Mouse (Mus musculus) brain, adult 2 months (tissue): ENCODE data around the gene Rbmx.

Source experiments
- DNase-seq: peaks from one replicate; pipeline ENCODE4 v3.0.0; 2011; ENCODE audit warnings: low read depth, low spot score

The Rbmx gene

DNA sequence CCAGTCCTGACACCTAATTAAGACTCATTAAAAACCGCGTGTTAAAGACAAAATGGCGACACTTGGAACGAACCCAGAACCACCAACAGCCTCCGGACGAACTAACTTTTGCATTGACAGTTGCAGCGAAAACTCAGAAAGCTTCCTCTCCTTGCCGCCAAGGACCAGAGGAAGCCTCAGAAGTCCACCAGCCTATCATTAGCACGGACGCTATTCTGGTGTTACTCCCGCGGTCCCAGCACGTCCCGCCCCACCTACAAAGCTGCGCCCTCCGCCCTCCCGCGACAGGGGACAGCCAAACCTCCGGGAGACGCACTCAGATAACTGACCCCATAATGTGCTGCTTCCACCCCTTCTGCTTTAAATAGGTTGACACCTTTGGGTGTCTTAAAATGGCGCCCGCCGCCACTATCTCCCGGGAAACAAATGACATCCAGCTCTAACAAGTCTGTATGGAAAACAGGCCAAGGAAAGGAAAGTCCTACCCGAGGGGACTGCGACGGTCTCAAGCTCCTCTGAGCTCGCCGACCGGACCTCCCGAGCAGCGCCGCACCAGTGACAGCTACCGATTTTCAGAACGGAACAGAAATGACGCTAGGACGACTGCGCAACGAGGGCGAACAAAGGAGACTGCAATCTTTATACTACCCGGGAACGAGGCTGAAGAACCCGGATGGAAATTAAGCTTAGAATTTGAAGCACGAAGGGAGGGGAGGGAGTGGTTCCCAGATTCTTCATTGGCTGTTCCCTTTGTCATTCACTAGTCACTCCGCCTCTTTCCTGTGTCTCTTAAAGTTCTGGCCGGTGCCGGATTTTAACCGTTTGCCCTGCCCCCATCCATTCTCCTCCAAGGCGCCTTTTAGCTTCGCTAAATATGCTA, at the start of gene Rbmx:
Gene Rbmx, minus strand, starts transcription at position 670 of the 880 bp plus-strand sequence.
- peak; percentile 97 for DNase-seq

DNA sequence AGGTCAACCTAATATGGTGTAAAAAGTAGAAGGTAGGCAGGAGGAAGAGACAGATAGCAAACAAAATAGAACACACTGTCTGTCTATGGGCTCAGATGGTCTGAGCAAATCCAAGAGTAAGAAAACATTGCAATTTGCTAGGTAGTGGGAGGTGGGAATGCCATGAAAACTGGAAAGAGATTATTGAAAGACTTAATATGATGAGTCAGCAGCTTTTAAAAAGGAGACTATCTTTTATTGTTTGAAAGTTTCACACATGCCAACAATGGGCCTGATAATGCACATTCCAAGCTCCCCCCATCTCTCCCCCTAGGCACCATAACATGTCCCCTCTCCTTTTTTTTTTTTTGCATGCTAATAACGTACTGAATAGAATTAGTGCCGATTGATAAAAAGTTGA, 41.1 kb upstream of the Rbmx start:
- no peak for DNase-seq

DNA sequence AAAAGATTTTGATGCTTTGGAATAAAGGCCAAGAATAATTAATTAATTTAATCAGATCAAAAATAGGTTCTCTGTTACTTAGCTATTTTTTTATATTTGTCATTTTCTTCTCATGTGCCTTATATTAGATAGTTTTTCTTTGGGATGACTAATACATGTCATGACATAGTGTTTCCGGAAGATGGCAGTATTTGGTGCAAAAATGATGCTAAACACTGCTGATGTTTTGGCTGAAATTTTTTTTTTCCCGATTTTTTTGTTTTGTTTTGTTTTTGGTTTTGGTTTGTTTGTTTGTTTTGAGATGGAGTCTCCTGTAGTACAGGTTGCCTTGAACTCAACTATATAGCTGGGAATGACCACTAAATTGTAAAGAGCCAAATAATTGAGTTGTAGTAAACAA, 38.8 kb upstream of the Rbmx start:
- DNase-seq: peak; percentile 12

DNA sequence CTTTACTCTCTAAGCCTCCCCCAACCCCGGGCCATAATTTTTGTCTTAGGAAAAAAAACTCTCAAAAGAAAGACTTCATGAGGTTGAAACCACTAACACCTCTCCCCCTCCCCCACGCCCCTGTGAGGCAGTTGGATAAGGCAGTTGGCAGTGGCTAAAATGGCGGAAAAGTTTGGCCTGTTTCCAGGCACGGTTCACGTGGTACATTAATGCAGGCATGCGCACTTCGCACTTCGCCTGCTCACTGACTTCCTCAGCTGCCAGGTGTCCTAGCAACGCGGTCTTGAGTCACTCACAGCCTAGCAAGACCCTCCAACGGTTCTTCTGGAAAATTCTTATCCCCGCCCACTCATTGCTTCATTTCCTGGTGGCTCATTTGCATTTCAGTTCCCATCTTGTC, 15.9 kb upstream of the Rbmx start, which contains the start of gene Gm364:
Gene Gm364, plus strand, starts transcription at position 386 of the 400 bp plus-strand sequence.
- no peak for DNase-seq

DNA sequence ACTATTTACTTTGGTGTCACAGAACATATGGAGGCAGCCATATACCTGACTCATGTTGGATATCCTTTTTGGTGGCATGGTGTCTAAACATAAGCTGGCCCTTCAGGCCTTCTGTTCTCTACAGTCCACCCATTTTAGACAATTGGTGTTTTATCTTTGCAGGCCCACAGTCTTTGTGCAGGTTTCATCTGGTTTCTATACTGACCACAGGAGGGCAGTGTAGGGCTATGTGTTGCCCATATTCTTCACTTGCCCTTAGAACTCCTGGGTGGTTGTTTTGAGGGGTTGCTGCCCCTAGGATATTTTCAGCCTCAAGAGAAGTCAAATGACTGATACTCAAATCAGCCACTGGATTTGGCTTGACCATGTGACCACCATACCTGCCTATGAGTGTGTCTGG, 10.8 kb upstream of the Rbmx start:
- DNase-seq: peak; percentile 24

DNA sequence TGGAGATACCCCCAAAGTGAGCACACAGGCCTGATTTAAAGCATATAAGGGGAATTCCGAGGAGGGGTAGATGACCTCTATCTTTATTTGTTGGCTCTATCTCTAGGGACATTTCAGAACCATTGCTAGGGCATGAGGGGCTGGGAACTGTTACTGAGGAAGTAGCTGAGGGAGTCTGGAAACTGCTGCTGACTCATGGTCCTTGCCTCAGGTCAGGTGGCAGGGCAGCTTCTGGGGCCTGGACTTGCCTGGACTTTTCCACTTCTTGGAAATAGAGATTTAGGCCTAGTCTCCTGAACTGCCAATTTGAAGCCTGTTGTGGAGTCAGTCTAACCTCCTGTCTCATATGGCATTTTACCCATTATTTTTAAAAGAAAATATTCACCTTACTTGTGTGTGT, 8.6 kb upstream of the Rbmx start:
- no peak for DNase-seq

DNA sequence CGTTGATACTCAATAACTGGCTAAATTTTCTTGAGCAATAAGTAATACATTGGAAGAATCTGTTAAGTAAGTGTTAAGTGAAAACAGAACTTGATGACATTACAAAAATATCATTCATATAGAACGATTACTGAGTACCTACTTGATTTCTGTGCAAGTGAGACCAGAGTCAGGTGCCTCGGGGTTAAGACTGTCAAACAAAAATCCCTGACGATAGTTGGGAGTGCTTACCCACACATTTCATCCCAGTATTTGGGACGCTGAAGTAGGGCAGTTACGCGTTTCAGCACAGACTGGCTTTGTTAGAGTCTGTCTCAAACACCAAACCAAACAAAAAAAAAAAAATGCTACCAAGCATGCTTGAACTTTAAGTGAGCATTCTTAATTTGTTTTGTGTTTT, 576 bp upstream of the Rbmx start:
- no peak for DNase-seq

DNA sequence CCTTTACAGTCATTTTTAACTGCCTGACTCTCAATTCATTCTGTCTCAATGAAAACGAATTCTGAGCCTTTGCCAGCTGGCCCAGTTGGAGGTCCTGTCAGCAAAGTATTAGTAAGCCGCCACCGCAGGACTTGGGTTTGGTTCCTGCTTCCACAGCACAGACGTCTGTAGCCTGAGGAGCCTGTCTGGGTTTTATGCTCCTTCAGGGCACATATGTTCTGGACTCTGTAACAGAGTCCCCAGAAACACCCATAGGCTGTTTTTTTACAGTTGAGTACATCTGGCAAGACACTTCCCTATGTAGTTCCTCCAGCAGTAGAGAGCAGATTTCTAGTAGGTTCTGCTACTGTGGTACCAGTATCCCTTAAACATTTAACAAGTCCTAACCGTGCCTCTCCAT, 11.9 kb downstream of the Rbmx start:
- DNase-seq: peak; percentile 22

DNA sequence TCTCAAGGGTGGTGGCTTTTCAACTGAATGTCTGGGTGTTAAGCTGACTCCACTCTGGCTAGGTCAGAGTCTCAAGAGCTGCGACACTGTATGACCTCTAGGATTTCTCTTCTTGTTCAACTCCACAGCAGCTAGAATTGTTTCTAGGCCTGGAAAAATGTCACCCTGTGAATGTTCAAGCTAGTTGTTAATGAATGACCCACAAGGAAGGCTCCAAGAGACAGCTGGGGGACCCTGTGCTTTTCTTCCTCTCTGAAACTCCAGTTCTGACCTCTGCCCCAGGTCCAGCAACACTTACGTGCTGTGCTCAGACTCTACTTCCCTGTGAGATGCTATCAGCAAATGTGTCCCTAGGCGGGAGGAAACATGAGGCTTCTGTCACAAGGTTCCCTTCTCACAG, 14.3 kb downstream of the Rbmx start:
- no peak for DNase-seq

DNA sequence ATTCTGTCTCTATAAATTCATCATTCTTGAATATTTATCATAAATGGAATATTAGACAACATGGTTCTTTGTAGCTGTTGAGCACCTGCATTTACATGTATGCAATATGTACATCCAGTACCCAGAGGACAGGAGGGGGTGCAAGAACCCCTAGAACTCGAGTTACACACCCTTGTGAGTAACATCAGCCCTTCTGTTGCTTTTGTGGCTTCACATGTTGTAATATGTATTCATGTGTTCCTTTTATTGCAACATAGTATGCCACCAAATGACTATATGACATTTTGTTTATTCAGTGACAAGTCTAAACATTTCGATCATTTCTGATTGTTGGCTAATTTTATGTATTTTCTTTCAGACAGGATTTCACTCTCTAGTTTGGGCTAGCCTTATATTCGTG, 15.7 kb downstream of the Rbmx start:
- DNase-seq: no peak

DNA sequence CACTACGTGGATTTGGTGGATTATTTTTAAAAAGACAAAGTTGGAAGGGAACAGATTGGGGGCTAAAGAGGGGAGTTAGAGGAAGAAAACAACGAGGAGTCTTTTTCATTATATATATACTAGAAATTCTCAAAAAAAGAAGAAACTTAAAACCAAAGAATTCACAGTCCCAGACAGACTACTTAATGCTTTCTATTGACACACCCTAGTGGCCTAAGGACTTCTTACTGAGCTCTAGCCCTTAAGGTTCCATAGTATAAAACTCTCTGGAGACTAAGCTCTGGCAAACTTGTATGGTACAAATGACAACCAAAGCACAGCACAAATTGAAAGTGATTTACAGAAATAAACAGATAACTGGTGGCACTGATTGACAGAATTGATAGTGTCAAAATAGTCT, 18.8 kb downstream of the Rbmx start:
- DNase-seq: no peak

DNA sequence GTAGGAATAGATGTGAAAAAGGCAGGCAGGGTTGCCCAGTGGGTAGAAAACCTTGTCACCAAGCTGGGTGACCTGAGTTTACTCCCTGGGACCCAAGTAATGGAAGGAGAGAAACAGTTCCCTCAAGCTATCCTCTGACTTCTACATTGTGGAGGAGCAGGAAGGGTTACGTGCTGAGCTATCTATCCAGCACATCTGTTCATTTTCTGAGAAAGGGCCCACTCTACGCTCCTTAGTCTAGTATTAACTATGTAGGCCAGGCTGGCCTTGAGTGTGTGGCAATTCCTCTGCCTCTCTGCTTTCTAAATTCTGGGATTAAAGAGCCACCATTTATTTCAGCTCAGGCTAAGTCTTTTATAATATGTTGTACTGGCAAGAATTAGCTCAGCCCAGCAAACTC, 19.3 kb downstream of the Rbmx start:
- DNase-seq: no peak

DNA sequence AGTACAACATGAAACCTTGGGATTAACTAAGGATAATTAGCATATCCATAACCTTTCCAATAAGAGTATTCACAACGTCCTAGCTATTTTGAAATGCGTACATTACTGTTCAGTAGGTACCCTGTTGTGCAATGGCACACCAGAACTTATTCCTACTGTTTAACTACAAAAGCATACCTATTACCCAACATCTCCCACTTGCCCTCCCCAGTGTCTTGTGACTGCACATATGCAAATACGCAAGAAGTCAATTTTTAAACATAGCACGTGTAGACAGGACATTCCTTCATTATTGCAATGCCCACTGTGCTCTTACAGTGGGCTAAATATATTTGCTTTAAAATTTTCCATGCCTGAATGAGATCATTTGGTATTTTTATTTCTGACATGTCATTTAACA, 19.9 kb downstream of the Rbmx start:
- DNase-seq: no peak

DNA sequence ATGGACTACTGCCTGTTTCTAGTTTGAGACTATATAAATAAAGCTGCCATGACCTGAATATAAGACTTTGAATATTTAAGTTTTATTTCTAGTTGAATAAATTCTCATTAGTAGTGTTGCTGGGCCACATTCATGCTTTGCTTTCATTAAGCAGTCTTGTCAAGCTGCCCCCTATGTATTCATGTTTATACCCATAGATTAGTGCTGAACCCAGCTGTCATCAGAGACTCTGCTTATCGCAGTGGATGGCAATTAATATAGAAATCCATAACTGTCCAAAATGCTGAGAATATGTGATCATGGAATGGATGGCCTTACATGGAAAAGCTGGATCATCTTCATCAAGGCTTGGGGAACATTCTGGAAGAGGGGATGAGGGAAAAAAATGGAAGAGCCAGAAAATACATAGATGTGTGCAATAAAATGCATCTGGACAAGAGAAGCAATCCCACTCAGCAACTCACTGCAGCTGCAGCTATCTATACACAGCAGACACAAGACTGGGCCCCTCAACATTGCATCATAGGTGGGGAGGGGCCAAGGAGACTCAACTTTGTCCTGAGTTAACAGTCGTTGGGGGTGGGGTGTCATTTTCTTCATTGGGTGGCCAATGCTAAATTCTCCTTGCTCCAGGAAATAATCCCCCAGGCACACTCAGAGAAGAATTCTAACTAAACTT, 27.8 kb downstream of the Rbmx start:
- DNase-seq: no peak

DNA sequence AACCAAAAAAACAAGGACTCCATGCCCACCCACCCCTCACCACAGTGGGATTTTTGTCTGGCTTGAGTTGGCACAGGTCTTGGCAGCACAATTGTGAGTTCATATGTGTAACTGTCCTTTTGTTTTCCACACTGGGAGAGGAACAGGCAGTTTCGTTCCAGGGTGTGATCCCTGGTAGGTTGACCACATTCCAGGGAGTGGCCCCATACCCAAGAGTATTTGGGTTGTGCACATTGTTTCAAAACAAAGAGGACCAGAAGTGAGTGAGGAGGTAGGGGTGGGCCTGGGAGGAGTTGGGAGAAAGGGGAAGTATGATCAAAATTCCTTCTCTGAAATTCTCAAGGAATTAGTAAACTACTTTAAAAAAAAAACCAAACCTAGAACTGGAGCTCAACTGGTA, 33.5 kb downstream of the Rbmx start:
- DNase-seq: no peak

DNA sequence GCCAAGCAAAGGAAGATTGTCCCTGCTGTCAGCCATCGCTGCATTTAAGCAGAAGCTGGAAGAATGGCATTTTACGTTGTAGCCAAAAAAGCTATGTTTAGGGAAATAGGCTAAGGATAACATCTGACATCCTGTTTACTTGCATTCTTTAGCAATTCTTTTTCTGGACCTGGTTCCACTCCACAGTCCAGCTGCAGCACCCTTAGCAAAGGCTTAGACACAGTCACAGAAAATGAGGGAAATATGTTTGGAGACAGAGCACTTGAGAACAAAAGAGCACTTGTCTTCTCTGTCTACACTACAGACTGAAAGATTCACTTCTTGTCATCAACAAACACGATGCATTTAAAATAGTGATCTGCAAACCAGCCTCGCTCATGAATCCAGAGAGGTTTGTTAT, 53.6 kb downstream of the Rbmx start:
- no peak for DNase-seq

DNA sequence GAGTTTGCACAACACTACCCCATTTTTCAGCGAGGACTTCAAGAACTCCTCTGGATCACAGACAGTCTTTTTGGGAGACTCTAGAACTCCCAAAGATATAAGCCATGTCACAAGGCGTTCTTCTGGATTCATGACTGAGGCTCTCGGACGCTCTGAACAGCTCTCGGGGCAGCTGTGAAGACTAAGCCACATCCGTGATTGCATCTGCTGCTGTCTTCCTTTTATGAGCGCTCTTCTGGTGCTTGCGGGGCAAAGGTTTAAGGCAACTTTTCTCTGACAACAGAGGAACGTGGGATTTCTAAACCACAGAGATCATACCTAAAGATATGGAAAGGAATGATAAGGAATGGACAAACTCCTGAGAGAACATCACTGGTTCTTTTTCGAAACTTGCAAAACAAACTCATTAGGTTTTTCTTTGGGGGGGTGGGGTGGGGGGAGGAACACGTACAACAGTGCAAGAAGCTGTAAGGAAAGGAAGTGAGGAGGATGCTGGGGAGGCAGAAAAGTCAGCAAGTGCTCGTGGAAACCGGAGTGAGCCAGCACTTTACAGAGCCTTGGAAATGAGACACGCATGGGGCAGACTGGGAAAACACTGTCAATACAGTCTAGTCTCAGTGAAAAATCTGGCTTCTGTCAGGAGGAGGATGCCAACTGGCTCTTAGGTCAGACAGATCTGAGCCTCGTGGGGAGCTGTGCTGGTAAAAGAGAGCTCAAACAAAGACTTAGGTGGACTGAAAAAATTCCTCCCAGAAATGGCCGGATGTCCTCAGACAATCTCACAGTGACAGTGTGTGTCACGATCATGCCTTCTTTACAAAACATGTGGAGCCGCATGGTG, 54.2 kb downstream of the Rbmx start, which contains the start of gene Arhgef6:
Gene Arhgef6, minus strand, starts transcription at position 359 of the 841 bp plus-strand sequence.
- peak; percentile 16 for DNase-seq

DNA sequence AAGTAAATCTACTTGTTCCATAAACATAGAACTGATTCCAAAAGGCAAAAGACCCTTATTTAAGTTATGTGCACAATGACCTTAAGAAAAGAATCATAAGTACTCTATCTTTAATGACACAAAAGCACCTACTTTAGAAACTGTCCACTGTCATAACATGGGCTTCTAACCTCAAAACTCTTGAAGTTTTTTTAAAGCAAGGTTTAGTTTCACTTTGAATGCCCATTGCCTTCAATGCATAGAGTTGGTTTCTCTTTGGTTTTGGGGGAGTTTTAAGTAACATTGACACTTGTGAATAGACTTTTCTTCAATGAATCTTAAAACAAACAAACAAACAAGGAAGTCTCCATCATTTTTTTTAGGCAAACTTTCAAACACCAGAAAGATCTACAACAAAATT, 55.3 kb downstream of the Rbmx start:
- DNase-seq: no peak

DNA sequence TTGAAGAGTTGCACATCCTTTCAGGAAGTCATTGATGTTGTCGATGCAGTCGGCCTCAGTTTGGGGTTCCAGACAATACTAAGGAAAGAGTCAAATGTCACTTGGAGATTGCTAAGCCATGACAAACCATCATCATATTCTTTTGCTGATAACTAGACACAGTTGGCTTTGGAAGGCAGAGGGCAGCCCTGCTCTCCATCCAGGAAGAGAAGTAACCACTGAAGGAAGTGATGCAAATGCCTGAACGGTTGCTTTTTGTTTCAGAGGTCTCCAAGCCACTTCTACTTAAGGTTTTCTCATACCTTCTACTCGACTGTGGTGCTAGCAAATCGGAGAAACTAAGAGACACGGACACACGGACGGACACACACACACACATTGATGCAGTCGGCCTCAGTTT, 55.9 kb downstream of the Rbmx start:
- DNase-seq: no peak

DNA sequence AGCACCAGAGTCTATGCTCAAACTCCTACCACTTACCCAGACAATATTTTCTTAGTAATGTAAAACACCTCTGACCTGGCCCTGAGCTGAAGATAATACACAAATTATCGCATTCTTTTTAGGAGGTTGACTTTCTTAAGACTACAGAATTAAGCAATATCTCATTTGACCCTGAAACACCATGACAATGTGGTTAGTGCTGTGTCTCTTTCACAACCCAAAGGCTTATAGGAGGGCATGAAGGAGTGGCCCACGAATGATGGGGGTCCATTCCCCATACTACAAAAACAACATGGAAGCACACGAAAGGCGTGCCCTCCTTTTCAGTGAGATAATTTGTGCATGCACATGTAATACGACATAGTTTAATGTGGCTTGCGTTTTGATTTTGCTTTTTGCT, 57.5 kb downstream of the Rbmx start:
- DNase-seq: no peak
